Mouse (Mus musculus): ENCODE data around the gene Il12a.
"Not testable (repeated sequence)": the region's sequence is repeated elsewhere in the genome, so short reads cannot be mapped to it uniquely, and the experiment has no call there.

DNA sequence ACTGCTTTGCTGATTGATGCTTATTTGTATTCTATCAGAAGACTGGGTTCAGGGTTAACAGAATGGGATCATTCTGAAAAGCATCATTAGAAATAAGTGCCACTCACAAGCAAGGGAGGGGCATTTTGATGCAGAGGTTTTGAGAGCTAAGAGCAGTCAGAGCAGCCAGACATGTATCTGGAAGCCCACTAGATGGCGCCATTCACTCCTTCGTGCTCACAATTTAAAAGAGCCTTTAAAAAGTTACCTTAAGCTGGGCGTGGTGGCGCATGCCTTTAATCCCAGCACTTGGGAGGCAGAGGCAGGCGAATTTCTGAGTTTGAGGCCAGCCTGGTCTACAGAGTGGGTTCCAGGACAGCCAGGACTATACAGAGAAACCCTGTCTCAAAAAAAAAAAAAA lies 26.9 kb downstream of the Il12a start:
- TF ChIP-seq CTCF (IDR thresholded peaks at IDR 0.05; ENCODE audit: low read depth, low read length), result peak; percentile 44
- TF ChIP-seq POLR2A (IDR thresholded peaks at IDR 0.05; ENCODE audit: insufficient read depth, low read length); EP300 (IDR thresholded peaks at IDR 0.05; ENCODE audit: insufficient read depth, low read depth, low read length): not testable (repeated sequence)

Data from ES-Bruce4 (cell line).